19 mouse cellular contexts compared by ENCODE assay signal in the genomic region with DNA sequence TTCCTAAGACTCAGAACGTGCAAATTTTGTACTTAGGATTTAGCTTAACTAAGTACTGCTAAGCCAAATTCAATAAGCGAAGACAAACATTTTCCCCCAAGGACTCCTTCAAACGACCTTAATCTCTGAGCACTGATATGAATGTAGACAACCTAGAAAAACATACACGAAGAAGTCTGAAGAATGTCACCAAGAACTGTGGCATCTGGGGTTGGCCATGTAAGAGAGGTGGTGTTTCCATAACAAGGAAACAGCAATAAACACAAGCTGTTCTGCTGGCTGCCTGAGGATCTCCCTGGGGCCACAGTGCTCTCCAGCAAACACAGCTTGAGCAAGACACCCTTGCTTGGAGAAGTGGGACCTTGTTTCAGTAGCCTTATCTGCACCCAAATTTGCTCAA.
A peak's percentile ranks its signal among the peaks of the same experiment; 100 is the strongest.
DNase-seq lines count a peak whose midpoint lies in the region; ATAC-seq and TF ChIP-seq lines count a peak whose summit lies in the region.
"Had no signal": no experiment of that assay in that cellular context is flagged by ENCODE, and none has a peak within 500 bp of the region (broad histone marks: within the 10 kb centered on the region; RNA-seq: fewer than 3 reads in every experiment).

No protein-coding gene starts in this region.

- peak; percentile 24 to 35 for DNase-seq in heart, adult 9 months (ENCODE audit: low spot score in 2 of 2)
- no peak for DNase-seq in lung, adult 2 months
- DNase-seq in heart, postnatal 25 days (ENCODE audit: low spot score) = peak; percentile 20
- DNase-seq in urinary bladder, postnatal 14 days (ENCODE audit: low spot score) = no peak
- DNase-seq: adrenal gland, adult 8-10 months; cerebellum, postnatal 10 days; embryo, embryonic 11 days; gastrocnemius, postnatal 10 days; kidney, postnatal 10 days; liver, postnatal 0 days had no signal

- intact Hi-C loops in heart, postnatal 25 days (cut with DNase I) = no loop called here

- H3K27me3 ChIP-seq in heart, embryonic 11.5 days (ENCODE audit: control insufficient read depth, insufficient read depth, low read length) = no peaks in the 10 kb centered on the region
- H3K27me3 ChIP-seq in lung, embryonic 16.5 days (ENCODE audit: control insufficient read depth, insufficient read depth, low read depth, low read length) = no peaks in the 10 kb centered on the region
- H3K27me3 ChIP-seq: limb, embryonic 15.5 days; neural tube, embryonic 15.5 days had no signal

- H3K36me3 ChIP-seq in heart, embryonic 11.5 days (ENCODE audit: control insufficient read depth, insufficient read depth, low read length) = no peaks in the 10 kb centered on the region
- no peaks in the 10 kb centered on the region for H3K36me3 ChIP-seq in lung, embryonic 16.5 days (ENCODE audit: control insufficient read depth, insufficient read depth, low read length)
- H3K36me3 ChIP-seq: G1E; limb, embryonic 15.5 days; neural tube, embryonic 15.5 days had no signal

- ATAC-seq in heart, embryonic 11.5 days (replicated peaks; ENCODE audit: insufficient number of reproducible peaks, low FRiP score, low TSS enrichment) = no peak
- ATAC-seq in lung, embryonic 16.5 days (ENCODE audit: low read depth) = 0 out of 2 replicates have a peak, but pooled peaks have one; percentile 1
- no peak for ATAC-seq in erythroid progenitor cell, adult 5-6 weeks (replicated peaks; ENCODE audit: low FRiP score, poor library complexity, severe bottlenecking)
- ATAC-seq: intestine, embryonic 16.5 days had no signal

- WGBS in heart, embryonic 11.5 days (ENCODE audit: insufficient replicate concordance) = 45% methylated on average over 4 of the region's 4 CpGs
- 41% methylated on average over 4 of the region's 4 CpGs for WGBS in lung, embryonic 16.5 days
- WGBS in lung, adult 2 months = 42% methylated on average over 4 of the region's 4 CpGs

- no peak for TF ChIP-seq POLR2A in lung, adult 2 months (IDR thresholded peaks at IDR 0.05; ENCODE audit: borderline replicate concordance, extremely low read depth, low read depth, low read length)

- no peak overlapping the region for H3K4me2 ChIP-seq in heart, embryonic 11.5 days
- H3K4me2 ChIP-seq in lung, embryonic 16.5 days (ENCODE audit: low read depth, low read length) = no peak overlapping the region
- H3K4me2 ChIP-seq: limb, embryonic 15.5 days; midbrain, embryonic 11.5 days; neural tube, embryonic 15.5 days had no signal

- no peak for TF ChIP-seq CTCF in lung, adult 2 months (IDR thresholded peaks at IDR 0.05; ENCODE audit: insufficient read depth, low read length)

- no peak overlapping the region for H3K4me3 ChIP-seq in heart, embryonic 11.5 days (ENCODE audit: low read depth, low read length)
- H3K4me3 ChIP-seq in lung, embryonic 16.5 days (ENCODE audit: low read length) = no peak overlapping the region
- no peak overlapping the region for H3K4me3 ChIP-seq in lung, adult 2 months (replicated peaks; ENCODE audit: extremely low read depth, low read depth, low read length)
- H3K4me3 ChIP-seq: erythroblast, embryonic 14.5 days; limb, embryonic 15.5 days; neural tube, embryonic 15.5 days had no signal

- H3K4me1 ChIP-seq in heart, embryonic 11.5 days (ENCODE audit: control insufficient read depth, insufficient read depth, low read length) = 0 out of 2 replicates have a peak, but pooled peaks cover 10% of the 10 kb centered on the region
- peaks cover 41% of the 10 kb centered on the region for H3K4me1 ChIP-seq in lung, embryonic 16.5 days (replicated peaks; ENCODE audit: control insufficient read depth, insufficient read depth, low read length)
- peaks cover 14% of the 10 kb centered on the region for H3K4me1 ChIP-seq in lung, adult 2 months (ENCODE audit: control insufficient read depth, insufficient read depth, low read length)
- H3K4me1 ChIP-seq: limb, embryonic 15.5 days; neural tube, embryonic 15.5 days had no signal

- H3K9me3 ChIP-seq in heart, embryonic 11.5 days (replicated peaks; ENCODE audit: control insufficient read depth, low read length) = no peaks in the 10 kb centered on the region
- no peaks in the 10 kb centered on the region for H3K9me3 ChIP-seq in lung, embryonic 16.5 days (ENCODE audit: control insufficient read depth, low read length)
- H3K9me3 ChIP-seq: G1E; limb, embryonic 15.5 days; neural tube, embryonic 15.5 days had no signal

- H3K9ac ChIP-seq in heart, embryonic 11.5 days (ENCODE audit: low read depth, low read length) = no peak overlapping the region
- peak overlapping the region; percentile 6; the same call in 1 of the 2 replicates for H3K9ac ChIP-seq in lung, embryonic 16.5 days (ENCODE audit: low read length)
- H3K9ac ChIP-seq: limb, embryonic 15.5 days; liver, postnatal 0 days; neural tube, embryonic 15.5 days had no signal

- no peak overlapping the region for H3K27ac ChIP-seq in heart, embryonic 11.5 days (ENCODE audit: low read depth, low read length)
- H3K27ac ChIP-seq in lung, embryonic 16.5 days (ENCODE audit: low read length) = peak overlapping the region; percentile 84
- H3K27ac ChIP-seq: limb, embryonic 15.5 days; neural tube, embryonic 15.5 days had no signal

Comparison
In these comparisons a context has a peak if more than half of its experiments do, and no peak if none do; other contexts are left out.
1. DNase-seq: peak in heart, adult 9 months (2 of 2) and heart, postnatal 25 days (single experiment); none in lung, adult 2 months (single experiment) and urinary bladder, postnatal 14 days (single experiment).